Mouse (Mus musculus): ENCODE measurements around the gene Tmem86a. TPM values are rescaled to one million over a fixed set of nuclear protein-coding genes. Genes with fewer than 3 reads are reported as not detected.

Gene Tmem86a
- polyA plus RNA-seq, 1 experiment from 2014 or later = 21.1 TPM

DNA sequence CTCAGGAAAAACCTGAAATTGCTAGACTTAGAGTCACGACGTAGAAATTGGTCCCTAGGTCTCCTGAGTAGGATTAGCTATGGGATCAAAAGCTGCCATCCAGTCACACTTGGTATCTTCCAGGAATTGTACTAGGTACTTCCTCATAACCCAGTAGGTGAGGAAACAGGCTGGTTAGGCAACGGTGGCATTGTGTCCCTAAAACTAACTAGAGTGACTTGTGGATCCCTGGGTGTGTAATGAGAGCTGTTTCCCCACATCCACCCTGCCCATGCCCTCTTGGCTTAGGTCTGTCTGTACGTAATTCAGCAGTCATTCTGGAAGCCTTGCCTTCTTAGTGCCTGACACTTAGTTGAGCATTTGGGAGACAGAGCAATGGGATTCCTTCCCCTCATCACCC lies 5.9 kb downstream of the Tmem86a start:
- Histone ChIP-seq H3K9me3 (ENCODE audit: control insufficient read depth, low read length) (no peaks in the 10 kb centered on the region), H3K4me1 (replicated peaks; ENCODE audit: control insufficient read depth, insufficient read depth) (peaks cover 4% of the 10 kb centered on the region; the same call in 1 of the 2 replicates), H3K27me3 (ENCODE audit: control insufficient read depth, insufficient read depth, low read length) (no peaks in the 10 kb centered on the region), H3K9ac (ENCODE audit: low read length) (no peak overlapping the region), H3K36me3 (ENCODE audit: control insufficient read depth, insufficient read depth, low read length) (no peaks in the 10 kb centered on the region; the same call in 1 of the 2 replicates), H3K4me3 (ENCODE audit: low read depth, low read length) (no peak overlapping the region), H3K27ac (replicated peaks) (no peak overlapping the region), H3K4me2 (replicated peaks; ENCODE audit: low read depth) (no peak overlapping the region)
- WGBS = 75% methylated on average over 4 of the region's 4 CpGs
- ATAC-seq (ENCODE audit: low FRiP score, low TSS enrichment) (no peak), DNase-seq (ENCODE audit: low spot score) (no peak)
- TF ChIP-seq EP300 (optimal IDR thresholded peaks at IDR 0.05) (no peak), CTCF (IDR thresholded peaks at IDR 0.05; ENCODE audit: low read depth) (no peak)

DNA sequence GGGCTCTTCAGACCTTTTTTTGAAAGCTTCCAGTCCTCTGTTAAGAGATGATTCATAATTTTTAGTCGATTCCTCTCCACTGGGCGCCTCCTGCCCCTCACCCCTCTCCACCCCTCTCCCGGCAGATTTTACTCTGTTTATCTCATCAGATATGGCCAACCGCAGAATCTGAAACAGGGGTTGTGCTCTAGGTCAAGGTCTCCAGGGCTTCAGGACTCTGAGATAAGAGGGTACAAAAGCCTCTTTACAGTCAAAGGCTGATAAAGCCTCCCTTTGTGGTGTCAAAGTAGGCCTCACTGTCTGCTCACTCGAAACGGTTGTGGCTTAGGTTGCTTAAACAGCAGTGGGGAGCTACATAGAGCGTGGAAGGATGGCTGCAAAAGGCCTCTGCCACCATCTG lies 8.9 kb downstream of the Tmem86a start:
- no peaks in the 10 kb centered on the region for H3K27me3 ChIP-seq (ENCODE audit: control insufficient read depth, insufficient read depth, low read length)
- H3K27ac ChIP-seq (replicated peaks) = no peak overlapping the region
- 39% methylated on average over 7 of the region's 7 CpGs for WGBS
- no peak overlapping the region for H3K9ac ChIP-seq (ENCODE audit: low read length)
- no peaks in the 10 kb centered on the region for H3K36me3 ChIP-seq (ENCODE audit: control insufficient read depth, insufficient read depth, low read length)
- no peak for DNase-seq (ENCODE audit: low spot score)
- no peaks in the 10 kb centered on the region for H3K4me1 ChIP-seq (replicated peaks; ENCODE audit: control insufficient read depth, insufficient read depth)
- TF ChIP-seq CTCF (IDR thresholded peaks at IDR 0.05; ENCODE audit: low read depth) (no peak), EP300 (optimal IDR thresholded peaks at IDR 0.05) (no peak)
- no peaks in the 10 kb centered on the region for H3K9me3 ChIP-seq (ENCODE audit: control insufficient read depth, low read length)
- no peak overlapping the region for H3K4me2 ChIP-seq (replicated peaks; ENCODE audit: low read depth)
- no peak overlapping the region for H3K4me3 ChIP-seq (ENCODE audit: low read depth, low read length)
- ATAC-seq (ENCODE audit: low FRiP score, low TSS enrichment) = no peak

DNA sequence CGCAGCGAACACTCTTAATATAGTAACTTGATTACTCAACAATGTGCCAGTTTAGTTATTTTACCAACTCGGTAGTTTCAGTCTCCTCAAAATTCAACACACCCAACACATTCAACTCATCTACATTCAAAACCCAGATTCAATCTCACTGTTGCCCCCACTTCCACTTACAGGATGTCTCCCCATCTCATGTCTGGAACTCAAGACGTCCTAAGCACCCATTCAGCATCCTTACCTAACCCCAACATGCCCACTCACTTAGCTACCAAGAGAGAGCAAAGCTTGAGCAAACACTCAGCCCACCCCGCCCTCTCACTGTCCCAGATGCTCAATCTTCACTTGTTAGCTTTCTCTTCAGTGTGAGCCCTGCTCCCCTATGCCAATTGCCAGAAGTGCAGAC lies 11.2 kb downstream of the Tmem86a start:
- 81% methylated on average over 5 of the region's 5 CpGs for WGBS
- DNase-seq (ENCODE audit: low spot score) = no peak
- H3K9ac ChIP-seq (ENCODE audit: low read length) = no peak overlapping the region
- H3K27ac ChIP-seq (replicated peaks) = no peak overlapping the region
- H3K4me1 ChIP-seq (replicated peaks; ENCODE audit: control insufficient read depth, insufficient read depth) = no peaks in the 10 kb centered on the region
- H3K36me3 ChIP-seq (ENCODE audit: control insufficient read depth, insufficient read depth, low read length) = no peaks in the 10 kb centered on the region
- H3K4me2 ChIP-seq (replicated peaks; ENCODE audit: low read depth) = no peak overlapping the region
- ATAC-seq (ENCODE audit: low FRiP score, low TSS enrichment) = no peak
- H3K27me3 ChIP-seq (ENCODE audit: control insufficient read depth, insufficient read depth, low read length) = no peaks in the 10 kb centered on the region
- no peak overlapping the region for H3K4me3 ChIP-seq (ENCODE audit: low read depth, low read length)
- TF ChIP-seq CTCF (IDR thresholded peaks at IDR 0.05; ENCODE audit: low read depth) (no peak), EP300 (optimal IDR thresholded peaks at IDR 0.05) (no peak)
- no peaks in the 10 kb centered on the region for H3K9me3 ChIP-seq (ENCODE audit: control insufficient read depth, low read length)

DNA sequence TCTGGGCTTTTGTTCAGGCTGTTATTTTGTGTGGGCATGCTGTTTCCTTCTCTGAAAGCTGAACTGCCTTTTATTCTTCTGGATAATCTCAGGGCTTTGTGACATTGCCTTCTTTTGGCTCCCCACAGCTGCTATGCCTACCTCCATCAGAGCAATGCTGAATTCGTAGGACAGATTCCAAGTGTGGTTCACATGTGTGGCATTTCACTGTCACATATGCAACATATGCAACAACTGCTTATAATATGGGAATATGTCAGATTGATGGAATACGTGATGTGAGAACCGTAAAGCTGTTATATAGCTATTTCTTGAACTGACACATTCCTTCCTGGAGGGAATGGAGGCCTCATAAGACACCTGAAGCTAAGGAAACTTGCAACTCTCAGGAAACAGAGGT lies 16.5 kb downstream of the Tmem86a start:
- H3K9me3 ChIP-seq (ENCODE audit: control insufficient read depth, low read length) = no peaks in the 10 kb centered on the region
- ATAC-seq (ENCODE audit: low FRiP score, low TSS enrichment) (no peak), DNase-seq (ENCODE audit: low spot score) (no peak)
- H3K9ac ChIP-seq (ENCODE audit: low read length) = no peak overlapping the region
- no peak overlapping the region for H3K4me3 ChIP-seq (ENCODE audit: low read depth, low read length)
- no peaks in the 10 kb centered on the region for H3K36me3 ChIP-seq (ENCODE audit: control insufficient read depth, insufficient read depth, low read length)
- H3K4me2 ChIP-seq (replicated peaks; ENCODE audit: low read depth) = no peak overlapping the region
- TF ChIP-seq EP300 (optimal IDR thresholded peaks at IDR 0.05) (no peak), CTCF (IDR thresholded peaks at IDR 0.05; ENCODE audit: low read depth) (no peak)
- no peaks in the 10 kb centered on the region for H3K27me3 ChIP-seq (ENCODE audit: control insufficient read depth, insufficient read depth, low read length)
- 77% methylated on average over 3 of the region's 3 CpGs for WGBS
- no peak overlapping the region for H3K27ac ChIP-seq (replicated peaks)
- no peaks in the 10 kb centered on the region for H3K4me1 ChIP-seq (replicated peaks; ENCODE audit: control insufficient read depth, insufficient read depth)

DNA sequence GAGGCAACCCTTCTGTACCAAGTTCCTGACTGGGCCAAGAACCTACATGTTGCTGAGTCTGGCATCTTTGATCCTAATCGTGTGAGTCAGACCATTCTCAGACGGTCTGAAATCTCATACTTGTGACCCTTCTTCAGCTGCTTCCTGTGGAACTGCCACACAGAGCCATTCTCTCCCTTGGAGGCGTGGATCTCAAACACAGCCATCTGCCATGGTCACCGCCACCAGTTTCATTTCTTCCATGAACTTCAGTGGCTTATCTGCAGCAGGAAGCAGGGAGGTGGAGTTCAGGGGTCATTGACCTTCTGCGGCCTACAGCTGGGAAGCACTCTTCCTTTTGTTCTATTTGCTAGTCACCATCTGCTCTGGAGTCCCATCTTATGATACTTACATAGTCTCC lies 17.5 kb downstream of the Tmem86a start:
- TF ChIP-seq CTCF (IDR thresholded peaks at IDR 0.05; ENCODE audit: low read depth) (no peak), EP300 (optimal IDR thresholded peaks at IDR 0.05) (no peak)
- Histone ChIP-seq H3K27me3 (ENCODE audit: control insufficient read depth, insufficient read depth, low read length) (no peaks in the 10 kb centered on the region), H3K27ac (replicated peaks) (no peak overlapping the region), H3K36me3 (ENCODE audit: control insufficient read depth, insufficient read depth, low read length) (no peaks in the 10 kb centered on the region), H3K9ac (ENCODE audit: low read length) (no peak overlapping the region), H3K4me3 (ENCODE audit: low read depth, low read length) (no peak overlapping the region), H3K4me1 (replicated peaks; ENCODE audit: control insufficient read depth, insufficient read depth) (no peaks in the 10 kb centered on the region), H3K4me2 (replicated peaks; ENCODE audit: low read depth) (no peak overlapping the region), H3K9me3 (ENCODE audit: control insufficient read depth, low read length) (no peaks in the 10 kb centered on the region)
- 68% methylated on average over 5 of the region's 5 CpGs for WGBS
- ATAC-seq (ENCODE audit: low FRiP score, low TSS enrichment) (no peak), DNase-seq (ENCODE audit: low spot score) (no peak)

DNA sequence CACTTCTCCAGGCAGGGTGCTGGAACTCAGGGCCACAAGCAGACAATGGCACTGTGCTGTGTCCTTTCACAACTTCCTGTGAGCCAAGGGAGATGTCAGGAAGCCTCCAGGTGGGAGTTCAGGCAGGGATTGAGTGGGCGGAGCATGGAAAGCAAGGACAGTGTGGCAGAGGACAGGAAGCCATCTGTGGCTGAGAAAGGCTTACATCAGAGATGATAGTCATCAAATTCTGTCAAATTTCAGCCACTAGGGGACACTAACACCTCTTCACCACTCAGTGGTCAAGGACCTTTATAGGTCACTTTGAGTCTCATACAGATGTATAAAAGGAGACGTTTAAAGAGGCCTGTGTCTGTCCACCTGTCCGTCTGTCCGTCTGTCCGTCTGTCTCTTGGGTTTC lies 22.1 kb downstream of the Tmem86a start:
- Histone ChIP-seq H3K36me3 (ENCODE audit: control insufficient read depth, insufficient read depth, low read length) (no peaks in the 10 kb centered on the region), H3K27me3 (ENCODE audit: control insufficient read depth, insufficient read depth, low read length) (no peaks in the 10 kb centered on the region), H3K9ac (ENCODE audit: low read length) (no peak overlapping the region), H3K27ac (replicated peaks) (no peak overlapping the region), H3K4me2 (replicated peaks; ENCODE audit: low read depth) (no peak overlapping the region), H3K4me1 (replicated peaks; ENCODE audit: control insufficient read depth, insufficient read depth) (0 out of 2 replicates have a peak, but pooled peaks cover 3% of the 10 kb centered on the region), H3K4me3 (ENCODE audit: low read depth, low read length) (no peak overlapping the region), H3K9me3 (ENCODE audit: control insufficient read depth, low read length) (no peaks in the 10 kb centered on the region)
- no peak for ATAC-seq (ENCODE audit: low FRiP score, low TSS enrichment)
- 78% methylated on average over 5 of the region's 5 CpGs for WGBS
- no peak for DNase-seq (ENCODE audit: low spot score)
- no peak for TF ChIP-seq EP300 (optimal IDR thresholded peaks at IDR 0.05)
- TF ChIP-seq CTCF (IDR thresholded peaks at IDR 0.05; ENCODE audit: low read depth) = peak; percentile 60
